Mouse (Mus musculus) left cerebral cortex, adult 8-10 months (tissue): Measurements from ENCODE around the gene Vmo1. TPM values are rescaled to one million over a fixed set of nuclear protein-coding genes. Genes with fewer than 3 reads are reported as not detected.
"Not testable (repeated sequence)": the region's sequence is repeated elsewhere in the genome, so short reads cannot be mapped to it uniquely, and the experiment has no call there.

Experiments
- DNase-seq, 2 experiments: peaks; one replicate each; pipeline ENCODE4 v3.0.0; 2022; ENCODE audit warnings: low spot score in 2 of 2
- total RNA-seq, 4 experiments: library from RNA; stranded (reverse); gene quantifications; 2 replicates each; pipeline ENCODE4 v1.2.4; 2022

Vmo1 gene
- total RNA-seq, 4 experiments from 2014 or later = 0.63 TPM; not detected in 3

DNA sequence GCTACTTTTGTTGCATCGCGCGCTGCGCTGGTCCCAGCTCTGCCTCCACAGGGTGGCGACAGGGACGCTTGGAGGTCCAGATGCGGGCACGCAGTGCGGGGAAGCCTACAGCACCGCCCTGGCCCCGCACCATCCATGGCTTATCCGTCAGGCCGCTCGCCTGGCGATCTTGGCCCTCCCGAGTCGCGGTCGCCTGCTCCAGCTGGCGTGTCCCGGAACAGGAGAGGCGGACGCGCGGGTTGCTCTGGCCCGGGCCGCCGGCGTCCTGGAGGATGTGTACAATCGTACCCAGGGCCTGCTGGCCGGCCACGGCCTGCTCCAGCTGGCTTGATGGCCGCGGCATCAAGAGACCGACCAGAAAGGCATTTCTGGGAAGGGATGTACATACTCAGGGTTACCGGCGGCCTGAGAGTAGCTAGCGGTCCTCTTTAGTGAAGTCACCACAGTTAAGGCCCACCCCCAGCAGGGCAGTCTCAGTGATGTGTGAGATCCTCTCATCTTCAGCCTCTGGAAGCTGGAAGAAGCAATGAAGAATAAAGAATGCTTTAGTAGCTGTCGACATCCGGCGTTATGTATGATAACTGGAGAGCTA lies 5.9 kb upstream of the Vmo1 start:
- no peak for DNase-seq

DNA sequence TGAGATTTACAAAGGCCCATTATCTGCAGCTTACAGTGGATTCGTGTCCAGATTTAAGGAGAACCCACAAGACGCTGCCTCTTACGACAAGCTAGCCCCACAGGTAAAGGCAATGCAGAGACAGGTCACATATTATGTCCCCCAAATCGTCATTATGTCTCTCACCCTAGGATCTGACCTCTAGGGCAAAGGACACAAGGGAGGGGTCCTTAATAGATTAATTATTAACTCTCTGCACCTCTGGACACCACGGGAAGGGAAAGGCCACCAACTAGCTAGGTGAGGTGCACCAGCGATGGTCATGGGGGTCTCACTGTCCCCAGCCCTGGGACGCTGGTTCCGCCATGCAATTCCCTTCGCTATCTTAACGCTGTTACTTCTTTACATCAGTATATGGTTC lies 4.5 kb upstream of the Vmo1 start, which contains the start of gene Gltpd2:
Gene Gltpd2 (plus strand): TSS at position 274 of the 400 bp plus-strand sequence.
- DNase-seq = no peak

DNA sequence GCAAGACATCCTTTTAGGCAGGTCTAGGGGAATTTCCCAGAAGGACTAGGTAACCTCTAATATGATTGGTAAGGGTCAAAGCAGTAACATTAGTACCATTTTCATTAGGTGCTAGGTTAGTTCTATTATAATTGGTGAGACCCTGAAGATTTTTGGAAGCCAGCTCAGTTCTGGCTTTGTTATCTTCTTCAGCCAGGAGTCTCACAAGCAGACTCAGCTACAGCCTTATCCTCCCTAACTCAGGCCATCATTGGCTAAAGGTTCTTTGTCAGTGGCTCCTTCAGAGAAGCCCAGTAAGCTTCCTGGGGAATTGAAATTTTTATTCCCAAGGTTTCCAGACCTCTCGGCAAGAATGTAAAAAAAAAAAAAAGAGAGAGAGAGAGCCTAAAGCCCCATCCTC lies 4.0 kb upstream of the Vmo1 start:
- DNase-seq = no peak

DNA sequence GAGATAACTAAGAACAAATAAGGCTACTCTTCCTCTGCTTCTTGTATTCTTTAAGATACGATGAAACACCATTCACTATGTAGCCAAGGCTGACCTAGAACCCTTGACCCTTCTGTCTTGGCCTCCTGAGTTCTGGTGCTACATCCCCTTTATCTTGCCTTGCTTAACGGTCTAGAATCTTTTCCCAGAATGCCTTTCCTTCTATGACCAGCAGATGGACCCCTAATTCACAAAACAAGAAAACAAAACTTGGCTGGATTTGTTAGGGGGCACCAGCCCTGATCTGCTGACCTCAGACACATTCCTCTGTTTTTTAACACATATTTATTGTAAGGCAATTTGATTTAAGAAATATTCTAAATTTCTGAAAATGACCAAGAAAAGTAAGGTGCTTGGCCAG lies 1.9 kb upstream of the Vmo1 start:
- DNase-seq = no peak

DNA sequence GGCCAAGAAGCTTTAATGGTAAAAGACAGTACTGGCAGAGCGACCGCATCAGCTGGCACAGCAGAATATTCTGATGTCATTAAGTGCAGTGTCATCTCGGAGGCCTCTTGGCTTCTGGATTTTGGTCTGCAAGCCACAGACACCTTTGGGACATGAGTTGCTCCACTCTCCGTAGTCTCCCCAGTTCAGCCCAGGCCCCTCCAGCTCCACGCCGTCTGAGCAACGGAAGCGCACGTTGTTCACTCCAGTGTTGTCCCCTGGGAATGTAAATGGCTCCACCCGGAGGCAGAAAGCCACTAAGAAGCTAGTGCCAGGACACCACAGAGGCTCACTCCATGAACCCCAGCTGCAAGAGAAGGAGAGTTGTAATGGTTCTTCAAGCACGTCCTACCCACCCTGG lies 896 bp downstream of the Vmo1 start:
- no peak for DNase-seq

DNA sequence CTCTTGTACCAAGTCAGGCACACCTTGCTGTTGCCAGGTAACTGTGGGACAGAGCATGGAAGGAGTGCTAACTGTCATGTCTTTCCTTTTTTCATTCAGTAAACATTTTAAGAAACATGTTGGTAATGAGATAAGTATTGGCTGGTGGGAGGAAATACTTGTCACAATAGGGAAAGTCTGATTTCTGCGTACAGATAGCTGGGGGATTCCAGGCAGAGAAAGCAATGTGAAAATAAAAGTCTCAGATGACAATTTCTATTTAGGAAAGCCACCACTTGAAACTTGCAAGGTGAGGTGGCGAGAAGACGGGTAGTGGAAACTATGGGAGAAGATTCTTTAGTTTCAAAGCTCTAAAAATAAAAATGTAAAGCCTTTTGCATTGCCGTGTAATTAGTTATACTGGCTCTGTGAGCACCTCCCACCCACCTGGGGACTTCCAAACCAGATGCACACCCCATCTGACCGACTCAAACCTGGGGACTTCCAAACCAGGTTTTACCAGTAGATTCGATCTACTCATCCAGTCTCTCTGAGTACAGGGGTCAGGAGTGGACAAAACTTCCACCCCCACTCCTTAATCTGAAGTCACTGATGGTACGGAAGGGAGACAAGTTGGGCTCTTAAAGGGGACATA lies 1.6 kb downstream of the Vmo1 start:
- DNase-seq = no peak

DNA sequence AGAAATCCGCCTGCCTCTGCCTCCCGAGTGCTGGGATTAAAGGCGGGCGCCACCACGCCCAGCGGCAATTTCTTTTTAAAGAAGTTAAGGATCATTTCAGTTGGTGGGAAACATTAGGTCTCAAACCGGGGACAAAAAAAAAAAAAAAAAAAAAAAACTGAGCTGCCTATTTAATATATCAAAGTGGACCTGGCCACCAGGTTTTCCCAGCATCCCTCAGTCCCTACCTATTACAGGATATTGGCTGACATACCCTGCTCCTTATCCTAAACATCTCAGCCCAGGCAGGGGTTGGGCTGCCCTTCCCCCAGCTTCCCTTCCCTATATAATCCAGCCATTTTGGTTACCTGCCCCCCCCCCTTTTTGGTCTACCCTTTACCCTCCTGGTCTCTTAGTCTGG lies 2.6 kb downstream of the Vmo1 start:
- DNase-seq = no peak

DNA sequence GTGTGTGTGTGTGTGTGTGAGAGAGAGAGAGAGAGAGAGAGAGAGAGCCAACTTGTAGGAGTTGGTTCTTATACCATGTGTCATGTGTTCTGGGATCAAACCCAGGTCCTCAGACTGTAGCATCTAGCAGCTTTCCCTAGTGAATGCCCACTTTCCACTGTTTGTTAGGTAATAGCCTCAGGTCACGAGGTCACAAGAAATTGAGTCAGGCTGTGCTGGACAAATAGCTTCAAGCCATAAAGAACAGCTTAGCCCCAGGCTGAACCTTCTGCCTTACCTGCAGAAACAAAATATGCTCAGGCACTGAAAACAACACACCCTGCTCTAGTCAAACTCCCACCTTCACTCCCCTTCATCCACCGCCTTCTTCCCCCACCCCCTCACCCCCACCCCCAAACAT lies 3.2 kb downstream of the Vmo1 start:
- DNase-seq = no peak

DNA sequence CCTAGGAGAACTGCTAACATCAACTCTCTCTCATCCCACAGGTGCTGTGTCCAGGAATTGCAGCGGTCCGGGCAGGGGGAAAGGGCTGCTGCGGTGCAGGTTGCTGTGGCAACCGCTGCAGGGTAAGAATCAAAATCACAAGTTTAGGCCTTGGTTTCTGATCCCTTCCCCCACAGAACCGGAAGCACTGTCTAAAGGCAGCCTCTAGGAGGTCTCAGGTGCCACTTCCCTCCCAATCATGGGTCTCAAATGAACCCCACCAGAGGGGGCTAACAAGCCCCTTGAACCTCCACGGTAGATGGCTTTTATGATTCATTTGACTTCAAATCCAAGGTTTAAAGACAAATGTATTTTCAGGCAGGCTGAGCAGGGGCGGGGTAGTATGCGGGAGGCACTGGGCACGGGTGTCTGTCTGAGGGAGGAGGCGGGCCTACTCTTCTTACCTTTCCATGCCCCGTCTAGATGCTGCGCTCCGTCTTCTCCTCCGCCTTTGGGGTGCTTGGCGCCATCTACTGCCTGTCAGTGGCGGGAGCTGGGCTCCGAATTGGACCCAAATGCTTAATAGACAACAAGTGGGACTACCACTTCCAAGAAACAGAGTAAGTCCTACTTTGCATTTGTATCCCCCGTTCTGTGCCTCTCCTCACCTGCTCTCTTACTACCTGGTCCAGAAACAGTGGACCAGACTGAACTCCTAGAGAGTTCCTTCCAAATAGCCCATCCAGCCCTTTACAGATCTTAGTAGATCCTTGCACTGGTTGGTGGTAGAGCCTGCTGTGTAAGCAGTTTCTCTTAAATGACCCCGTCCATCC lies 4.5 kb downstream of the Vmo1 start:
- no peak for DNase-seq

DNA sequence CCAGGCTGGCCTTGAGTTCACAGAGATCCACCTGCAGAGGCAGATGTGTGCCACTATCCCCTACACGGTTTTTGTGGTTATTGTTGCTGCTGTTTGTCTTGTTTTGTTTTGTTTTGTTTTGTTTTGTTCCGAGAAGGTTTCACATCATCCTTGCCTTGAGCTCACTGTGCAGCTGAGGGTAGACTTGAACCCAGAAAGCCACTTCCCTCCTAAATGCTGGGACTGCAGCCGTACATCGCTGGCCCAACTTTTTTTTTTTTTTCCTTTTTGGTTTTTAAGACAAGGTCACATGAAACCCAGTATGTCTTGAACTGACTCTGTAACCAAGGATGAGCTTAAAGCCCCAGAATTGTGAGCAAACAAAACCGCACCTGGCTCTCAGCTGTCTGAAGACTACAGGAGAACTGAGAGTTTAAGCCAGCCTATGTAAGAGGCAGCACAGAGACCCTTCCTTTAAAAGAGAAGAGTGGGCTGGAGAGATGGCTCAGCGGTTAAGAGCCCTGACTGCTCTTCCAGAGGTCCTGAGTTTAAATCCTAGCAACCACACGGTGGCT lies 7.4 kb downstream of the Vmo1 start:
- DNase-seq = no peak

DNA sequence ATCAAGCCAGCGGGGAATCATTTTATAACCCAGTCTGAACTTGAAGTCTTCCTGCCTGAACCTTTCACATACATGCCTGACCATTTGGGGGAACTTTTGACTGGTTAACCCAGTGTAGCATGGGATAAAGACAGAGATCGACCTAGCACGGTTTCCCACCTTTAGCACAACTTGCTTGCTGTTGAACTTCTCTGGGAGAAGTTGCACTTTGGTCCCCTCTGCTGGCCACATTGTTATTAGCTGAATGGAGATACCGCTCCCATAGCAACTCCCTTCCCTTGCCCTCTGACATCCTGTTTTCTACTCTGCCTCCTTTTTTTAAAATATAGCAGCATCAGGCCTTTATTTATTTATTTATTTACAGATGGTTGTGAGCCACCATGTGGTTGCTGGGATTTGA lies 8.0 kb downstream of the Vmo1 start:
- DNase-seq = no peak

DNA sequence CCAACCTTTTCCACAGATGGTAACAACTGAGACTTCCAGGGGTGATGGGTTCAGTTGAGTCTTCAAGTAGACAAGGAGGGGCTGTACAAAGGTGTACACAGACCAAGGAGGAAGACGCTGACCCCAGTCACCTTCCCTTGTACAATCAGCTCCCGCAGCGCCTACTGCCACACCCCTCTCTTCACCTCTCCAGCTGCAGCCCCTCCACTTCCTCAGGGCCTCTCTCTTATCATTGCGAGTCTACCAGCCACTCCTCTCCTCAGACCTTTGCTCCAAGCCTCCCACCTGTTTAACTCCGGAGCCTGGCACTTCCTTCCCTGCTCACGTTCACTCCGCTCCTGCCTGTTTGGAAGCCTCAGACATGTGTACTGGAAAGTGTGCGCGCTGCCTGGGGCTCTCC lies 9.4 kb downstream of the Vmo1 start, which contains the start of gene Tm4sf5:
Gene Tm4sf5 (plus strand): TSS at position 275 of the 400 bp plus-strand sequence.
- DNase-seq = no peak

DNA sequence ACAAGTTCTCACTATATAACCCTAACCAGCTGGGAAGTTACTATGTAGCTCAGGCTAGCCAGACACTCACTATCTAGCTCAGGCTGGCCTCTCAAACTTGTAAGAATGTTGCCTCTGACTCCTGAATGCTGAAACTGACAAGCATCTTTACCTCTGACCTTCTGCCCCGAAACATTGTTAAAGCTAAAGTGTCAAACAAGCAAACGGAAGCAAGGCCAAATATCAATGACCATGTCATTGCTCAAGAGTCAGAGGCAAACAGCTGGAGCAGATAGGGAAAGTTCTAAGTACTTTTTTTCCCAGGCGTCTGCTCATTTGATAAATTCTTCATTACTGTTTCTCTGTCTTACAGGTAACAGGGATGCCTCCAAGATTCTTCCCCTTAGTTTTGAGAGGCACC lies 12.4 kb downstream of the Vmo1 start:
- no peak for DNase-seq

DNA sequence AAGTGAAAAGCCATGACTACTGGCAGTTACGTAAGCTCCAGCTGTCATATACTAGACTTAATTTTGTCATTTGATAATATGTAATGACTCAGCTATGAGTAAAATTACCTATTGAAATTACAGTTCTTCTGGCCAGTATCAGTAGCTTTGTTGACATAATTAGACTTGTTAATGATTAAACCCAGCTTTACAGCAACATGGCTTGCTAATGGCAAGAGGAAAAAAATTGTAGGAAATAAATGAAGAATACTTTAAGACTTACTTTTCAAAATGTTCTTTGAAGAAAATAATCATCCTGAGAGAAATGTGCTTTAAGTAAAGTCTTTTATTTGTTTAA lies 14.0 kb downstream of the Vmo1 start:
- DNase-seq = no peak

DNA sequence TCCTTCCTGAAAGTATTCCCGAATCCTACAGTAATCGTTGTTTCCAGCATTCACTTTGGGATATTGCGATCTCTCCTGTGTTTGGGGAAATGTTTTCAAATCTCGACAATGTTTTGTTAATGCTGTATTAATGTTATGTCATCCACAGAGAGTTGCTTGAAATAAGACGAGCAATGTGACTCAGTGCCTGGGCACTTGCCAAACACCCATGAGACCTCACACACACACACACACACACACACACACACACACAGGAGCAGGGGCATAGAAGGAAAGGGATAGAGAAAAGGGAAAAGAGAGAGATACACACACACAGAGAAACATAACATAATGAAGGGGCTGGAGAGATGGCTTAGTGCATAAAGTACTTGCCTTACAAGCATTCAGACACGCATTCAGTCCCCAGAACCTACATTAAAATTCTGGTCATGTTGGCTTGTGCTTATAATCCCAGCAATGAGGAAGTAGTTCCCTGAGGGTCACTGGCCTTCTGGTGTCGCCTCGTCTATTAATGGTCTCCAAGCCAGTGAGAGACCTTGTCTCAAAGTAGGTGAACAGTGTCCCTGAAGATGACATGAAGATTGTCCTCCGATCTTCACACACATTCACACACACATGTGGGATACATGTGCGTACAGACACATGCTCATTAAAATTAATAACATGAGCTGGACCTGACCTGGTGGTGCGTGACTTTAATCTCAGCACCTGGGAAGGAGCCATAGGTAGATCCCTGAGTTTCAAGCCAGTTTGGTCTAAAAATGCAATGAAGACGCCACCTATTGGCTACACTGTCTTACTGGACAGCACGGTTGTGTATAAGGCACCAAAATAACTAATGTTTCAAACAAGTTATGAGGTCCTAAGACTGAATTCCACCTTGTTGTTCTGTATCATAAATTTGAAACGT lies 14.6 kb downstream of the Vmo1 start:
- no peak for DNase-seq

DNA sequence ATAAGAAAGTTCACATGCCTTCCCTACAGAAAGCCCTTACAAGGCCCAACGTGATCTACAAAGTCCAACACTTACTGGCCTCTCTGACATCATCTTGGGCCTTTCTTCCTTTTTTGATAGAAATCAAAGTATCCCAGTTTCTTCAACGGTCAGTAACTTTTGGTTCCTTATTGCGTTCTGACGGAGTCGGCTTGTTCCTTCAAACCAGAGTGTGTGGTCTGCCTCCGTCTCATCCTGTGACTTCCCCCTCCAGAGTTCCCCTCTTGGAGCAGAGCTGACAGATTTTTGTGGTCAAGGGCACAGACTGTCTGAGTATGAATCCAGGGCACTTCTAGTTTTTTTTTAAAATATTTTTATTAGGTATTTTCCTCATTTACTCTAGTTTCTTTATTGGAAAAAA lies 24.7 kb downstream of the Vmo1 start:
- DNase-seq = no peak

DNA sequence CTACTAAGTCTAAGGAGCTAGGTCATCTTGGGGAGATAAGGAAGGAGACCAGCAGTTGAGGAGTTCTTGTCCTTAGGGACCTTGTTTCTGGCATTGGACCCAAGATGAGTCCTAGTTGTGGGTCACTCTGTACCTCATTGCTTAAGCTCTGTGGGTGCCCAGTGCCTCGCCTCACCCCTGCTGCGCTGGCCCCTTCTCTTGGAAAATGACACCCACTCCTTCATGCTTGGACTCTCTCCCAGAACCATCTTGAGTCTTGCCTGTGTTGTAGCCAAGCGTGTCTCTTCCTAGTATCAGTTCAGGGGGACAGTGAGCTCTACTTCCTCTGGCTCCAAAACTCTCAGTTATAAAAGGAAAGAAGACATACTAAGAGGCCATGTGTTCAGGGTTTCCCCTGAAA lies 25.3 kb downstream of the Vmo1 start:
- no peak for DNase-seq

DNA sequence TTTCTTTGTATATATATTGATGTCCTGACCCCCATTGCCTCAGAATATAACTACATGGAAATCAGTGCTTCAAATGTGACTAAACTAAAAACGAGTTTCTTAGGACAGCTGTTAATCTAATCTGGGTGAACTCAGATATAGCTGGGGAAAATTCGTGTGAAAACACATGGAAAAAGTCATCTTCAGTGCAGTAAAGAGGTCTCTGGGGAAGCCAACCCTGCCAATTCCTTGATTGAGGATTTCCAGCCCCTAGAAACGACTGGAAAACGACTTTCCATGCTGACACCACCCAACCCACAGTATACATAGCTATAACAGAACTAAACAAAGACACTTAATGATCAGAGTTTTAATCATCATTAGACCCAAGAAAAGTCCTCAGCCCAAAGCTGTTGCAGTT lies 26.6 kb downstream of the Vmo1 start:
- no peak for DNase-seq

DNA sequence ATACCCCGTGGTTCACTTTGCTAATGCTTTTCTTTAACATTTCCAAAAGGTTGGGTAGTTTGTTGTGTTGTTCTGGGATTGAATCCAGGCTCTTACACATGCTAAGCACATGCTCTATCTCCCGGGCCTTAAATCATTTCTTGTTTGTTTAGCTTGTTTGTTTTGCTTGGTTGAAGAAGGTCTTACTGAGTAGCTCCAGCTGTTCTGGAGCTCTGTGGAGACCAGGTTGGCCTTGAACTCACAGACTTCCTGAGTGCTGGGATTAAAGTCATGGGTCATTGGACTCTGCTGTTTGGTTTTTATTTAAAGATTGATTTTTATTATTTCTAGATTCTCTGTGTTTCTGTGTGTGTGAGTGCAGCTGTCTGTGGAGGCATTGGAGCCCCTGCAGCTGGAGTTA lies 28.9 kb downstream of the Vmo1 start:
- DNase-seq = no peak

DNA sequence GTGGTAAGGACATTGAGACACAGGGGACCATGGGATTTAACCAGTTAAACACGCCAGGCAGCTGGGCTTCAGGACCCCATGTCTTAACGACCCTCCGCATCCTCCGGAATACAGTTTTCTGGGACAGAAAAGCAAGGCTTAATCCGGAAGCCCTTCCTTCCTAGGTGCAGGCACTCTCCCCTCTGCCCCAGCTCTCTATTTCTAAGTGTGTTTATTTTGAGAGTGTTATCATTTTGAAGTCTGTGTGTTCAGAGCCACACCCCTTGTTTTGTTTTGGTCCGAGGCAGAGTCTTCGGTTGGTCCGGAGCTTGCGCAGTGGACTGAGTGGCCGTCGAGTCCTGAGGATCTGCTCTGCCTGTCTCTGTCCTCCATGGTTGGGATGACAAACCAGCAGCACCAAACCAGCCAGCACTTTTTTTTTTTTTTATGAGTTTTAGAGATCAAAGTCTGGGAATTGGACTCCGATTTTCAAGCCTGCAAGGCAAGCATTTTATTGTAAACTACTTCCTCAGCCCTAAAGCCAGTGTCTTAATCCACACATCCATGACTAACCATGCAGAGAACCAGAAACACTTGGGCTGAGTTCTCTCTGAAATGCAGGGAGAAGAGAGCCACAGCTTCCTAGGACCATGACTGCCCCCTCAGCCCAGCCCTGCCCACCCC lies 39.4 kb downstream of the Vmo1 start:
- DNase-seq = no peak

DNA sequence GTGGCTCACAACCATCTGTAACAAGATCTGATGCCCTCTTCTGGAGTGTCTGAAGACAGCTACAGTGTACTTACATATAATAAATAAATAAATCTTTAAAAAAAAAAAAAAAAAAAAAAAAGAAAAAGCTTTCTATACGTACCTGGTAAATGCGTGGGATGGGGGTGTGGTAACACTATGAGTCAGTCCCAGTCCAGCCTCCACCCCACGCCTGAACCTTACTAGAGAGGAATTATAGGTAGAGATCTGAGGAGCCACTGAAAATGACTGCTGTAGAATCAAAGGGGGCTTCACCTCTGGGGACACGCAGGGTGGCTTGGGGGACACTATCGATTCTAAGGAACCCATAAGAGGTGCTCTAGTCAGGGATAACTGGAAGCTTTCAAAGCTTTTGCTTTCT lies 41.1 kb downstream of the Vmo1 start:
- DNase-seq = not testable (repeated sequence)
